Mouse (Mus musculus) testis, postnatal 14 days (tissue): ENCODE data around the gene Pex10.
A peak's percentile ranks its signal among the peaks of the same experiment; 100 is the strongest.

ENCODE experiments used
- DNase-seq: peaks from one replicate; pipeline ENCODE4 v3.0.0; 2021; ENCODE audit warnings: low spot score

The Pex10 gene

DNA sequence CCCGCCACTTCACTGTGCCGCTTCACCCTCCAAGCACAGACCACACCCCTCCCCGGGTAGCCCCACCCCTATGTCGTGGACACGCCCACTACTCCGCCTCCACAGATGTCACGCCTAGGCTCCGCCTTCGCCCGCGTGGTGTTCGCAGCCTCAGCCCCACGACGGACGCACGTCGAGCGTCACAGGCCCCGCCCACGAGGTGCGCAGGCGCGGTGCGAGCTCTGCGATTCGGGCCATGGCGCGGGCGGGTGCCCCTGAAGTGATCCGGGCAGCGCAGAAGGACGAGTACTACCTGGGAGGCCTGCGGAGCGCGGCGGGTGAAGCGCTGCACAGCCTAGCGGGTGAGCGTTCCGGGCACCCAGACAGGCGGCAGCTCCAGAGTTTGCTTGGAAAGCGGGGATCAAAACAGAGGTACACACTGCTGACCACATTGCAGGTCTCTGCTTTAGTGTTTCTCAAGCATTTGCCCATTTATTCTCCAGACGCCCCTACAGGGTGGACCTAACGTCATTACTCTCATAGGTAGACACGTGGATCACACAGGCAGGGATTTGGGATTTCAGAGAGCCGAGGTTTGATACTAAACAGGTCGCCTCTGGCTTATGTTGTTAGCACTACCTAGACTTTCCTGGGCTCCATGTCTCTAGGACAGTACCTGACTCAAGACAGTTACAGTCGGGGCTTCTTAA is at the start of gene Pex10:
Gene Pex10 (plus strand): TSS at position 183 of the 689 bp plus-strand sequence.
- peak; percentile 95 for DNase-seq

- no peak for DNase-seq
Measured at GRCm38 (mm10) chr4:155017253-155017878, 49.5 kb upstream of the Pex10 start.

DNA sequence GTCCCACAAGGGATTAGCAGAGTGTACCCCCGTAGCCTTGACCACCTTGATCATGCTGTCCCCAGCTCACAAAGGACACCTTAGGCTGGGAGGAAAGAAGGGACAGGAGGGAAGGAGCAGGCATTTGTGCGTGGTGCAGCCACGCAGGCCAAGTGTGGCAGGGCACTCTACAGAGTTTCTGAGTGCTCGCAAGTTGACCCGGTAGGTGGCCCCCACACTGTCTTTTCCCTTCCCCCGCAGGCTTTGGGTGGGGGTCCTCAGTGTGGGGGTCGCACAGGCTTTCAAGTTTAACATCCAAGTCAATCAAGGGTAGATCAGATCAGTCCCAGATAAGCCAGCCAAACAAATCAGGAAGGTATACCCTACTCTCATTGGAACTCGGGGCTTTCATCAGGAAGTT is 48.8 kb upstream of the Pex10 start:
- DNase-seq = no peak

GRCm38 (mm10) chr4:155018601-155019335 is 48.0 kb upstream of the Pex10 start:
- DNase-seq = no peak

DNA sequence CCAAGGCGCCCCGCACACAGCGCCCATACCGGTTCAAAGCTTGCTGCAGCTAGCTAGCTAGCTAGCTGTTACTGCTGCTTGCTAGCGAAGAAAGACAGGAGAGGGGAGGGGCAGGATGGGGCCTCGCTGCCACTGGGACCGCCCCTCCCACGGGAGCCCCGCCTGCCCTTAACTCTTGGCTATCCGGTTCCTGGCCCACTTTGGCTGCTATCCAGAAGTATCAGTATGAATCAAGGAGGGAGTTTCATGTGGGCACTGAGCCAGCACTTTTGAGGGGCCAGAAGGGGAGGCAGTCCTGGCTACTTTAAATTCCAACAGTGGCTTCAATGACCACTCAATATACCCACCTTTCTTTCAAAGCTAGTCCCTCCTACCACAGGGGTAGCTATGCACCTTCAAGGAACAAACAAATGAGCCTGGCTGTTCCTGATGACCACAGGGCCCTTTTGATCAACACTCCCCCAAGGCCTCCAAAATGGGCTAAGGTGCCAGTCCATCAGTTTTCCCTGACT is 47.4 kb upstream of the Pex10 start:
- no peak for DNase-seq

- no peak for DNase-seq
Measured at GRCm38 (mm10) chr4:155020141-155020540, 46.7 kb upstream of the Pex10 start.

GRCm38 (mm10) chr4:155020813-155021212 is 46.0 kb upstream of the Pex10 start:
- no peak for DNase-seq

- DNase-seq = no peak
Measured at GRCm38 (mm10) chr4:155022228-155022855, 44.5 kb upstream of the Pex10 start.

GRCm38 (mm10) chr4:155024170-155025010 is 42.4 kb upstream of the Pex10 start:
- DNase-seq = no peak

DNA sequence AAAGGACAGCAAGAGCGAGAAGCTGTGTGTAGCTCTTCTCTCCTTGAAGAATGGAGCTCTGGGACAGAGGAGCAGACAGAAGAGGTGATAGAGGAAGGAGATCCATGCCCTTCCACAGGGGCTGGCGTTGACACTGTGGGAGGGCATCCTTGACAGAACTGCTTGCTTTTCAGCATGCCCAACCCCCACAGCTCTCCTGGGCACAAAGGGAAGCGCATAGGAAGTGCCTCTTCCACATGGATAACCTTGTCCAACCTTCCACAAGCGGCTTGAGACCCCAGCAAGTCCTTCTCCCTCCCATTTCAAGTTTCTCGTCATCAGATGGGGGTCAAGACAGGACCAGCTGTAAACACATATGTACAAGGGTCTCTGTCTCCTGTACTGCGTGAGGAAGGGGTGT is 33.7 kb upstream of the Pex10 start:
- DNase-seq = no peak

DNA sequence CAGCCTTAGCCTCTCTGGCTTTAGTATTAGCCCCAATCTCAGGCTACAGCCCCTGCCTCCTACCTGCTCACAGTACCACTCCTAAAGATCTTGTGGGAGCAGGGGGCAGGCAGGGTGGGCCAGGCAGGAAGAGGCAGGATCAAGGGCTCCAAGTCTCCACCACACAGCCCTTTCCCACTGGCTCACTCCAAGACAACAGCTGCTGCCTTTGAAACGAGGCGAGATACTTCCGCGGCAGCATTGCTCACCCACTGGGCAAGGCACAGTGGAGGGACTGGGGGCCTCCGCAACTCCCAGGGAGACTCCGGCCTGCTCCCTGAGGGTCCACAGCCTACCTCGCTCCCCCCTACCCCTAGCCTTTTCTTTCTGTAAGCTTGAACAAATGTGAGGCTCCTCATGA is 32.6 kb upstream of the Pex10 start:
- DNase-seq = no peak

DNA sequence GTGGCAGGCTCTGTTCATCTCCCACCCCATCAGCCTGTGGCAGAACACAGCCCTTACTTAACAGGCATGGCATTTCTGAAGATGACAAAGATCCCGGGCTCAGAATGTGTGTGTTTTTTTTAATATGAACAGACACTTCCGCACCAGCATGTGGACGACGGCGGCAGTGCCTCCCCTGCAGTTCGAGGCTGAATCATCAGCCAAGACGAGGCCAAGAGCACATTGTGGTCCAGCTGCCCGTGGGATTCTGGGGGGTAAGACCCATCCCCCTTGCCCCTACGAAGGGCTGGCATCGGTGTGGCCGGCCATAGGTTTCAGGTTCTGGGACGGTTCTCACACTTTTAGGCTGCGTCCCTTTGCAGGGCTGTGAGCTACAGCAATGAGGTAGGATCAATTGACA is 32.0 kb upstream of the Pex10 start:
- DNase-seq = no peak

DNA sequence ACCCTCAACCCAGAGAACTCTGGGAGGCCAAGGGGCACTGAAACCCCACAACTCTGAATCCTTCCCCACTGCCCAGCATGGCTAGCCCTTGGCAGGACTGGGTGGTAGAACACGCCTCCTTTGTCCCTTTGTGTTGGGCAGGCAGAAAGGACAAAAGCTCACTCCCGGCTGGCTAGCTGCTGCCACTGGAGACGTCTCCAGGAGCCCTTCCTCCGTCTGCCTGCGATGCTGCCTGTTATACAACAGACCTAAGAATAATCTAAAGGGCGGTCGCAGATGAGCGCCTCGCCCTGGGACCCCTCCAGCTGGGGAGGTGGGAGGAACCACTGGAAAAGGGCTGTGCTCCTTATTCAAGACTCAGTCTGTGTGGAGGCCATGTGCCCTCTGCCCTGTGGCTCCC is 26.6 kb upstream of the Pex10 start:
- no peak for DNase-seq

DNA sequence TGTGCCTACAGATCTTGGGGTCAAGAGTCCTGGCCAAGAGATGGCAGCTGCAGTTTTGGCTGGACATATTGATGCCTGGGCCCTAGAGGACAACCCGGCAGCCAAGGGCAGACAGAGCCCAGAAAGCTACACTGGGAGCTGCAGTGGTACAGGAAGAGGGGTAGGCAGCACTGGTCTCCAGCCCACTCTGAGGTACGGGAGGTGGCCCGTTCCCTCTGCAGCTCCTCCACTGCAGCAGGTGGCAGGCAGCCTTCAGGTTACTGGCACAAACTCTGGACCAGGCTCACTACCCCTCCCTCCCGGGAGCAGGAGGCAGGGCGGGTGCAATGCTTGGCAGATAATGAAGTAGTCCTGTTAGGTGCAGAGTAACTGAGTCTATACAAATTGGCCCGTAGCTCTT is 26.1 kb upstream of the Pex10 start:
- no peak for DNase-seq

DNA sequence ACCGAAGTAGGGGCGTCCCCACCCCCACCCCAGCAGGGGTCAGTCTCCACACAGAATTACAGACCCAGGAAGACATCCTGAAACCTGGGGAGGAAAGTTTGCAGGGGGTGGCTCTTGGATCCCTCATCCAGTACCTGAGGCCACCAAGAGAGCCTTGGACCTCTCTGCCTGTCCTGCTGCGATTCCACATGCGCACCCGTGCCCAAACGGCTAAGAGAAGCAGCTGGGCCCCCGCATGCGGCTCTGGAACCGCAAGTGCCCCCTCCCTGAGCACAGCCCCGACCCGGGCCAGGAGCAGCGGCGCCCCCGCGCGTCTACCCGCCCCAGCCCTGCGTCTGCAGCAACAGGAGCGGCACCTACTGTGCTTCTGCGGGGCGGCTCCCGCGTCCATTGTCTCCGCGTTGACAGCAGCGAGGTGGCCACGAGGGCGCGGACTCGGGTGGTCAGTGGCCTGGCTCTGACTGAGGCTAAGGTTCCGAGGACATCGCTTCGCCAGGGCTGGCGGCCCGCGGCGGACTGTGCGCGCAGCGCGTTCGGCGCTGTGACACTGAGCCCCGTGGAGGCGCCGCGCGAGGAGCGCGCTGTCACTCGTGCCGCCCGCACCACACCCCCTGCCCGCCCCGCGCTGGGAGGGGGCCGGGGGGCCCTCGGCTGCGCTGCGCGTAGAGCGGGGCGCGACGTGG is 24.1 kb upstream of the Pex10 start:
- DNase-seq = no peak

DNA sequence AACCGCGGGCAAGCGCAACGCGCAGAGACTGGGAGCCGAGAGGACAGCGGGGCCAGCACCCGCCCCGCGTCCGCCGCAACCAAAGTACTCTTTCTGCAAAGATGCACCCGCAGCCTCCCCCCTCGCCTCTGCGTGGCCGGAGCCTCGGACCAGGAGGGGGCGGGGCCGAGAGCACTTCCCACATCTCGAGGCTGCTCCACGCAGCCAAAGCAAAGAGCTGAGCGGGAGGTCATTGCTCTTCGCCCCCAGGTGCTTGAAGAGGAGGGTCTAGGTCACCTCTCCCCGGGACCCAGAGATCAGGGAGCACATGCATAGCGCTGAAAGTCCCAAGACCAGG is 23.6 kb upstream of the Pex10 start:
- no peak for DNase-seq

DNA sequence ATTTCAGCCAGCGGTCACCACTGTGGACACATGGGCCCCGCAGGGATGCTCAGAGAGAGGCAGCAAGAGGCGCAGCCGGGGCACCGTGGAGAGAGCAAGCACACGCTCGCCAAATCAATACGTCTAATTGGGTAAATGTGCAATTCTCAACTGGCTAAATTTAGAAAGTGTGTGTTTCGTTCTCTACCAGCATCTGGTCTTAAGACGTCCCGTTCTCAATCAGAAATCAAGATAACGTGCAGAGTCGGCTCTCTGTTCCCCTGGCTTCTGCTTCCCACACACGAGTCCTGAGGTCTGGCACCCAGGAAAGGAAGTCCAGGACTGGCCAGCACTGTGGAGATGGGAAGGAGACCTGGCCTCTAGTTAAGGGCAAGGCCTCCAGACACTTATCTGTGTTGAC is 20.2 kb upstream of the Pex10 start:
- peak; percentile 39 for DNase-seq

DNA sequence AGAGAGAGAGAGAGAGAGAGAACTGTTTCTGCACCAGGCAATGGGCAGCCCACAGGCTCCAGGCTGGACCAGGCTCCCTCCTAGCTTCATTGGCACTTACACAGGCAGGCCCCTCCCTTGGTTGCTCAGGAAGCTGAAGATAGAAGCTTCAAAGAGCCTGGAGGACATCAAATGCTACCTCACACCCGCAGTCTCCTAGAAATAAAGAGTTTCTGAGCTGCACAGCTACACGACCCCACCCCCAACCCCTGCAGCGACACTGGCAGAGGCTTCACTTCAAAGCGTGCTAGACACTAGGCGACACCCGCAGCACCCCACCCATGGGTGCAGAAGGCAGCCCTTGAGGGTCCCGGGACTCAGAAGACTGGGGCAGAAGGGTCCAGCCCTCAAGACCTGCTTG is 16.7 kb upstream of the Pex10 start:
- no peak for DNase-seq

DNA sequence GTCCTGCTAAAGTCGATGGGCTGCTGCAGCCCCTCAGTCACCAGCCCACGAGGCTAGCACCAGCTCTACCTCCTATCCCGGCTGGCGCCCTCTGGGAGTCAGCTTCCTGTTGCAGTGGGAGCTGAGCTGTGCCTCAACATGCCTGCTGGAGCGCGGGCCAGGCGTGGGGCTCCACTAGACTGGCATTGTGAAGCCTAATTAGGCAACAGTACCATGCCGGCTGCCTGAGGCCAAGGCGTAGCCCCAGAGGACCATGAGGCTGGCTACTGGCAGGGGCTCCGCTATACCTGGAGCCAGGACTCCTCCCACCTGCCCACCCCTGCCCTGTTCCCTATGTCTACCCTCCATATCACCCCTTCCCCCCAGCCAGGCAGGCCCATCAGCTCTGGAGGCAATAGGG is 10.1 kb upstream of the Pex10 start, which contains the start of gene Plch2:
Gene Plch2 (minus strand): TSS at position 61 of the 400 bp plus-strand sequence.
- DNase-seq = no peak

DNA sequence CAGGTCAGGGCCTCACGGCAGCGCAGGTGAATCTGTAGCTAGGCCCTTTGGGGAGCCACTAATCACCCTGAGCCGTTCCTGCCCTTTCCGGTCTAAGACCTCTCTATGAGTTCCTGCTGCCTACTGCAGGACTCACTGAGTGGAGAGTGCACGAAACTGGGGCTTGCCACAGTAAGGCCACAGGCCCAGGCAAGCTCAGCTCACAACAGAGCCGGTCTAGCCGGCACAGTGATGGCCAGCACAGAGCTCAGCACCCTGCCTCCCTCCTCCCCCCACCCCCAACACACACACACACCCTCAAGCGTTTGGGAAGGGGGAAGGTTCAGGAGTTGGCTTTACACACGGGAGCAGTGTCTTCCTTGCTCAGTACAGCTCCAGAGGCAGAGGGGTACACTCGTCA is 8.5 kb upstream of the Pex10 start:
- no peak for DNase-seq

- DNase-seq = no peak
Measured at GRCm38 (mm10) chr4:155063895-155064294, 2.9 kb upstream of the Pex10 start.
